Mouse (Mus musculus): Measurements from ENCODE around the gene Ptgis. TPM values are rescaled to one million over a fixed set of nuclear protein-coding genes. Genes with fewer than 3 reads are reported as not detected.

Gene Ptgis
- polyA plus RNA-seq, 1 experiment from 2014 or later, result 2.4 TPM

DNA sequence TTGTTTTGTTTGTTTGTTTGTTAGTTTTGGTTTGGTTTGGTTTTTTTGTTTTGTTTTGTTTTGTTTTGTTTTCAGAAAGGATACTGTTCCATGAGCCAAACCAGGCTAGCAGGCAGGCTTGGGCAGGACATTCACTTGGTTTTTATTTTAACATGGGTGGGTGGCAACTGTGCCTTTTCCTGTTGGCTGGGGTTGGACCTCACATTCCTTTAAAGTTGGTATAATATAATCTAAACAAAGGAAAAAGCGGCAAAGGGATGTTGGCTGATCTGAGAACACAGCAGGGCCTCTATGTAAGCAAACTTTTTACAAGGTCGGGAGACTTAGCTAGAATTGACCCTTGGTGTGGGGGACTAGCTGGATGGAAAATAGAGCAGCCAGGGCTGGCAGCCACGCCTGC, 17.4 kb upstream of the Ptgis start:
- no peak overlapping the region for H3K27ac ChIP-seq
- no peaks in the 10 kb centered on the region for H3K36me3 ChIP-seq
- H3K9me3 ChIP-seq (replicated peaks), result no peaks in the 10 kb centered on the region
- H3K27me3 ChIP-seq (replicated peaks), result no peaks in the 10 kb centered on the region
- no peak for ATAC-seq
- 56% methylated on average over 3 of the region's 3 CpGs for WGBS (ENCODE audit: insufficient replicate concordance)
- H3K4me1 ChIP-seq, result no peaks in the 10 kb centered on the region
- H3K9ac ChIP-seq, result no peak overlapping the region
- H3K4me2 ChIP-seq, result no peak overlapping the region
- H3K4me3 ChIP-seq, result no peak overlapping the region

DNA sequence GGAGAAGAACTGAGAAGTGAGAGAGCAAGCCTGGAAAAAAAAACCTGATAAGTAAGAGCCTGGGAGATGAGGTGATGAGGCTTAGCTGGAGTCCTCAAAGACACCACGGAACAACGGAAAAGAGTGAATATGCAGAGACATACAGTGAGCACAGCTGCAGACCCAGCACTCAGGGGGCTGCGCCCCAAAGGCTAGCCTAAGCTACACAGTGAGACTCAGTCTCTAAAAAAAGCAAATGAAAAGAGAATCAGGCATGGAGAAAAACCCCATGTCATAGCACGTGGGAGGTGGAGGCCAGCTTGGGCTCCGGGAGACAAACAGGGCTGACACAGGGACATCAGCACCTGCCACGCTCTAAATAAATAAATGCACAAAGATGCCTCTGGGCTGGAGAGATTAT, 14.4 kb upstream of the Ptgis start:
- no peak overlapping the region for H3K9ac ChIP-seq

DNA sequence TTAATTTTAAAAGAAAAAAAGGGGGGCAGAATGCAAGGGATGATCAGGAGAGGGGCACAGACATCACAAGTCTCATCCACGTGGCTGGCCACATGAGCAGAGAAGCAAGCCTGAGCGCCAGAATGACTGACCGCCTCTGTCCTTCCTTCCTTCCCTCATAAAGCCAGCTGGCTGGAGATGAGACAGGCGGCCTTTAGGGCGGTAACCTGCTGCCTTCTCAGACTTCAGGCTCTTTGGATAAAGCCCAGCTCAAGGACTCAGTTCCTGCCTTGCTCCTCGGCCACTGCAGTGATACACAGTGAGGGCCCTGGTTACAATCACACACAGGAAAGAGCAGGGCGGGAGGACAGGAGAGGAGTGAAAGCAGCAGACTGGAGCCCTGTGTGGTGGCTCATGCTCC, 13.8 kb upstream of the Ptgis start:
- 48% methylated on average over 7 of the region's 7 CpGs for WGBS (ENCODE audit: insufficient replicate concordance)
- Histone ChIP-seq H3K27me3 (replicated peaks) (no peaks in the 10 kb centered on the region; the same call in 1 of the 2 replicates), H3K36me3 (no peaks in the 10 kb centered on the region), H3K4me2 (no peak overlapping the region), H3K9me3 (replicated peaks) (no peaks in the 10 kb centered on the region), H3K4me1 (peaks cover 10% of the 10 kb centered on the region; the same call in 1 of the 2 replicates), H3K27ac (no peak overlapping the region), H3K4me3 (no peak overlapping the region), H3K9ac (no peak overlapping the region)
- no peak for ATAC-seq

More for the DNA sequence above, 14.4 kb upstream of the Ptgis start:
- Histone ChIP-seq H3K36me3 (no peaks in the 10 kb centered on the region), H3K27me3 (replicated peaks) (no peaks in the 10 kb centered on the region; the same call in 1 of the 2 replicates), H3K4me3 (no peak overlapping the region), H3K9me3 (replicated peaks) (no peaks in the 10 kb centered on the region), H3K4me2 (no peak overlapping the region), H3K4me1 (peaks cover 10% of the 10 kb centered on the region; the same call in 1 of the 2 replicates), H3K27ac (no peak overlapping the region)
- 70% methylated on average over 6 of the region's 6 CpGs for WGBS (ENCODE audit: insufficient replicate concordance)
- no peak for ATAC-seq

DNA sequence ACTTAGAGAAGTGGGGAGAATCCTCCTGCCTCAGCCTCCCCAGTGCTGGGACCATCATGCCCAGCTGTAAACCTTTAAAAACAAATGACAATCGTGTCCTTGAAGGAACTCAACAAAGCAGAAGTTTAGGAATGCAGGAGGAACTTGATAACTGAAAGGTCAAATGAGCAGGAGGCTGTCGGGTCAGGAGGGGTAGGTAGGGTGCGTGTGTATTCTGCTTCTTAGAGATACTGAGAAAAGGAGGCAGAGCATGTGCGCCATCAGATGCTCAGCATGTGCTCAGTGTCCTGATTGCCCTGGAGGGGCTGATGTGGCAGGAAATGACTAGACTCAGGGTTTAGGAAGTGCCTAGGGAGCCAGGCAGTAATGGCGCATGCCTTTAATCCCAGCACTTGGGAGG, 13.1 kb upstream of the Ptgis start:
- Histone ChIP-seq H3K27ac (no peak overlapping the region), H3K4me2 (no peak overlapping the region), H3K4me3 (no peak overlapping the region), H3K27me3 (replicated peaks) (no peaks in the 10 kb centered on the region; the same call in 1 of the 2 replicates), H3K9ac (no peak overlapping the region), H3K36me3 (no peaks in the 10 kb centered on the region), H3K4me1 (peaks cover 10% of the 10 kb centered on the region; the same call in 1 of the 2 replicates), H3K9me3 (replicated peaks) (no peaks in the 10 kb centered on the region)
- ATAC-seq, result no peak
- WGBS (ENCODE audit: insufficient replicate concordance), result 36% methylated on average over 5 of the region's 5 CpGs

DNA sequence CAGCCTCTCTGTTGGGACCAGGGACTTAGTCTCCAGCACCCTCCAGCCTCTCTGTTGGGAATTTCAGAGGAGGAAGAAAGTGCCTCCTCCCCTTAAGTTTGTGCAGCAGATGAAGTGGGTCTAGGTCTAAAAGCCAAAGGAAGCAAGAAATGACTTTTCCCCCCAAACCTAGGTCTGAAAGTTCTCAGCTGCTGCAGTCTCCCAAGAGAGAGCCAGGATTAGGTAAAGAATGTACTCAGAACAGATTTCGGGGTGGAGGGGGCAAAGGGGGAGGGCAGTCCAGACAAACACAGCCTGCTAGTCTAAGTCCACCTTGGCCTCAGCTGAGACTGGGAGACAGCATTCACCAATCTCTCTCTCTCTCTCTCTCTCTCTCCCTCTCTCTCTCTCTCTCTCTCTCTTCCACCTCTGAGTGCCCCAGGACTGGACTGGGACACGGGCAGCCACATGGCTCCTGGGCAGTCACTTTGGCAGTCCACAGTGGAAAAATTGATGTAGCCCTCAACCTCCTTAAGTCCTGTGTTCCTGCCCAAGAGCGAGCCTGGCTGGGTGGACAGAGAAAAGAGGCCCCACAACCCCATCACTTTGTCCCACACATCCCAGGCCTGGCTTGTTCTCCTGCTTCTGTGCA, 11.8 kb upstream of the Ptgis start:
- no peak overlapping the region for H3K4me2 ChIP-seq
- H3K4me1 ChIP-seq, result peaks cover 10% of the 10 kb centered on the region; the same call in 1 of the 2 replicates

DNA sequence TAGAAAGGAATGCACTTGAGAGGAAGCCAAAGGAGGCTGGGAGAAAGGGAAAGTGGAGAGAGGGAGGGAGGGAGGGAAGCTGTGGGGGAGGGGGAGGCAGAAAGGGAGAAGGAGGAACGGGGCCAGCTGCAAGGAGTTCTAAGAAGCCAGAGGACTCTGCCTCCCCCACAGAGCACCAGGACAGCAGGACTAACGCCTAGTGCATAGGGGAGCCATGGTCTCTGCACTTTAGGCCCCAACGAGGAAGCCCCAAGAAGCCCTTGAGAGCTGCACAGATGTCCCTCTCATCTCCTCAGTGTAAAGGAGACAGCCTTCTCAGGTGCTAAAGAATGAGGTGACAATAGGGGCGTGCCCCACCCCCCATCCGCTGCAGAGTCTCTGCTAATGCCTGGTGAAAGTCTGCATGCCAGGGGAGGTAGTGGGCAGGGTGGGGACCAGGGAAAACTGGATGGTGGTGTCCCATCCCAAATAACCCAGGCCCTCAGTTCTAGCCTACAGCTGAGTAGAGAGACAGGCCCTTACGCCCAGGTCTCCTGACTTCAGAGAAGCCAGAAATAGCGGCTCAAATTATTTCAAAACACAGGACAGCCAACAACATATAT, 10.4 kb upstream of the Ptgis start:
- no peak overlapping the region for H3K27ac ChIP-seq
- H3K36me3 ChIP-seq, result no peaks in the 10 kb centered on the region
- H3K9ac ChIP-seq, result no peak overlapping the region
- H3K4me3 ChIP-seq, result no peak overlapping the region
- no peak for ATAC-seq
- no peak overlapping the region for H3K4me2 ChIP-seq
- peaks cover 10% of the 10 kb centered on the region; the same call in 1 of the 2 replicates for H3K4me1 ChIP-seq
- no peaks in the 10 kb centered on the region for H3K9me3 ChIP-seq (replicated peaks)
- H3K27me3 ChIP-seq (replicated peaks), result no peaks in the 10 kb centered on the region; the same call in 1 of the 2 replicates
- WGBS (ENCODE audit: insufficient replicate concordance), result 34% methylated on average over 7 of the region's 7 CpGs

More for the DNA sequence above, 11.8 kb upstream of the Ptgis start:
- Histone ChIP-seq H3K9me3 (replicated peaks) (no peaks in the 10 kb centered on the region), H3K4me3 (no peak overlapping the region), H3K9ac (no peak overlapping the region), H3K27ac (no peak overlapping the region), H3K27me3 (replicated peaks) (no peaks in the 10 kb centered on the region; the same call in 1 of the 2 replicates), H3K36me3 (no peaks in the 10 kb centered on the region)
- no peak for ATAC-seq
- WGBS (ENCODE audit: insufficient replicate concordance), result 41% methylated on average over 3 of the region's 3 CpGs

DNA sequence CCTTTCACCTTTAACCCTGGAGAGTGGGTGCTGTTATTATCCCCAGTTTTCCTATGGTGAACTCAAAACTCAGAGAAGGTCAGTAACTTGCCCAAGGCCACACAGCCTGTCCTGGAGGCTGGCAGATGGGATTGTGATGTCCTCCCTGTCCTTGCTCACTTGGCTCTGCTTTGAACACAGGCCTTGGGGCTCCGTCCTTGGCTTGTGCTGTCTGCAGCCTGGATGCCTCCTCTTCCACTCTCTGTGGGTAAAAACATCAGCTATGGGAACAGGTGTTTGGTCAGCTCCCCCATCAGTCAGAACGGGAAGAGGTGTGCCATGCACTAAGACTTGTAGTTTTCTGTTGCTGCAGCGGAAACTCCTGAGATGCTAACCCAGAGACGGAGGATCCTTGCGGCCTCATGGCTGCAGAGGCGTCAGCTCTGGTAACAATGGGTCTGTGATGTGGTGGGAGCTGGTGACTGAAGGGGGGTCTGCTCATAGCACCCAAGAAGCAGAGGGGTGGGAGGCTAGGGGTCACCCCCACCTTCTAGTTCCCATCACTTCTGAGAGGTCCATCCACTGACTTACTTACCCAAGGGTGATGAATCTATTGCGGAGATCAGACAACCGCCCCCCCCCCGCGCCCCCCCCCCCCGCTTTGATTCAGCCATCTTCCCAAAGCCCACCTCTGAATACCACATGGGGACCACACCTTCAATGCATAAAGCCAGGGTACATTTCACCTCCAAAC, 9.8 kb upstream of the Ptgis start:
- H3K9ac ChIP-seq, result no peak overlapping the region
- no peak overlapping the region for H3K4me2 ChIP-seq
- peaks cover 10% of the 10 kb centered on the region; the same call in 1 of the 2 replicates for H3K4me1 ChIP-seq
- no peak overlapping the region for H3K4me3 ChIP-seq
- no peaks in the 10 kb centered on the region; the same call in 1 of the 2 replicates for H3K27me3 ChIP-seq (replicated peaks)
- WGBS (ENCODE audit: insufficient replicate concordance), result 54% methylated on average over 8 of the region's 11 CpGs
- no peak for ATAC-seq
- no peak overlapping the region for H3K27ac ChIP-seq
- no peaks in the 10 kb centered on the region for H3K36me3 ChIP-seq
- H3K9me3 ChIP-seq (replicated peaks), result no peaks in the 10 kb centered on the region

DNA sequence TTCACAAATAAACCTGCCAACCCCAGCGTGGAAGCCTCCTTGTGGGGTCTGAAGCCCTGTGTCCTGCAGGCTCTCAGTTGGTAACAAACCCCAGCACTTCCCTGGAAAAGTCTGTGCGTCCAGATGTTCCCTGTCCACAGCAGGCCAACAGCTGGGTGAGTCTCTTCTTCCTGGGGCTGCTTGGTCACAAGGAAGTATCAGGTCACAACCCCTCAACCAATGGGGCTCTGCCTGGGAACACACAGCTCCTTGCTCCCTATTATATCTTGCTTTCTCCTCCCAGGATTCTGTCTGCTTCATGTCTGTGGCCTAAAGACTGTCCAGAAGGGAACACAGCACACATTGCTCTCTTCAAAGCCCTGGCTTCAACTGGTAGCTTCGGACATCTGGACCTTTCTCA, 9.2 kb upstream of the Ptgis start:
- Histone ChIP-seq H3K36me3 (no peaks in the 10 kb centered on the region), H3K4me1 (peaks cover 10% of the 10 kb centered on the region; the same call in 1 of the 2 replicates), H3K4me3 (no peak overlapping the region), H3K4me2 (no peak overlapping the region), H3K9ac (no peak overlapping the region), H3K27ac (no peak overlapping the region), H3K27me3 (replicated peaks) (no peaks in the 10 kb centered on the region; the same call in 1 of the 2 replicates), H3K9me3 (replicated peaks) (peaks cover 5% of the 10 kb centered on the region)
- 44% methylated on average over 3 of the region's 3 CpGs for WGBS (ENCODE audit: insufficient replicate concordance)
- no peak for ATAC-seq

DNA sequence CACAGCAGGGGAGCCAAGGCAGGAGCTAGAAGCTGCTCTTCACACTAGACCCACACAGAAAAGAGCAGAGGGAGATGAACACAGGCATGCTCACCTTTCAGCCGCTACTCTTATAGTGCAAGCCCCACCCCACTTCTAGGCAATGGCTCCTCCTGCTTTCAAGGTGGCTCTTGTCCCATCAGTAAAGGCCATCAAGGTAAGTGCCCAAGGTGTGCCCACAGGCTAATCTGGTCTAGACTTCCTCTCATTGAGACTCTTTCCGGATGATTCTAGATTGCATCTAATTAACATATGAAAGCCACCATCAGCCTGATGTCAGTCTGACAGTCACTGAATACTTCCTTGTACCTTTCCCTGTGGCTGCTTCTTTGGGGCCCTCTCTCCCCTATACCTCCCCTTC, 7.4 kb upstream of the Ptgis start:
- H3K9me3 ChIP-seq (replicated peaks), result peaks cover 5% of the 10 kb centered on the region
- peaks cover 10% of the 10 kb centered on the region; the same call in 1 of the 2 replicates for H3K4me1 ChIP-seq
- WGBS (ENCODE audit: insufficient replicate concordance), result 37% methylated on average over 2 of the region's 2 CpGs
- no peak overlapping the region for H3K27ac ChIP-seq
- no peaks in the 10 kb centered on the region for H3K36me3 ChIP-seq
- H3K4me2 ChIP-seq, result no peak overlapping the region
- no peaks in the 10 kb centered on the region; the same call in 1 of the 2 replicates for H3K27me3 ChIP-seq (replicated peaks)
- ATAC-seq, result no peak
- H3K9ac ChIP-seq, result no peak overlapping the region
- H3K4me3 ChIP-seq, result no peak overlapping the region

DNA sequence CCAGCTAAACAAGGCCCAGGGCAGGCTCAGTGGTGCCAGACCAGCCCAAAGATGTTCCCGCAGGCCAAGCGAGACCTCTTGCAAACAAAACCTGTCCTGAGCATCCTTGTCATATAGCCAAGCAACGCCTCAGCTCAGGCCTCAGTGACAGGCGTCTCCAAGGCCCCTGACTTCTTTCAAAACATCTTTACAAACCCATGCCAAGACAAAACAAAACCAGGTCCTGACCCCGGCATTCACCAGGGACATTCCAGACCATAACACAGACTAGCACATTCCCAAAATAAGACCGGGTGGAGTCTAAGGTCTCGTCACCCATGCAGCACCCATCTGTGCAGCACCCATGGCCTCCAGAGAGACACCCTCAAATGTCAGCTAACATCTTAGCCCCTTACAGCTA, 6.3 kb upstream of the Ptgis start:
- Histone ChIP-seq H3K4me2 (no peak overlapping the region), H3K4me1 (peaks cover 10% of the 10 kb centered on the region; the same call in 1 of the 2 replicates), H3K9me3 (replicated peaks) (peaks cover 5% of the 10 kb centered on the region), H3K4me3 (no peak overlapping the region), H3K27me3 (replicated peaks) (peaks cover 3% of the 10 kb centered on the region), H3K27ac (no peak overlapping the region), H3K9ac (no peak overlapping the region), H3K36me3 (no peaks in the 10 kb centered on the region)
- 75% methylated on average over 7 of the region's 7 CpGs for WGBS (ENCODE audit: insufficient replicate concordance)
- no peak for ATAC-seq

DNA sequence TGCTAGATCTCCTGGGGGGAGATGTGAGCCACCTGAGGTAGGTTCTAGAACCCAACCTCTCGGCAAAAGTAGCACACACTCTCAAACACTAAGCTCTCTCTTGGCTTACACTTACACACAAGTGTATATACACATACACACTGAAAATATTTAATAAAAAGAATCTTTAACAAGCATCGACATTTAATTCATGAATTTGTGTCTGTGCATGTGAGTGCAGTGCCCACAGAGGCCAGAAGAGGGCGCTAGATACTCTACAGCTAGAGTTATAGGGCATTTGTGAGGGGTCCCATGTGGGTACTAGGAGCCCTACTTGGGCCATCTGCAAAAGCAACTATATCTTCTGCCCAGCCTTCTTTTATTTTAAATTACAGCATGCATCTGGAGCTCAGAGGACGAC, 4.5 kb upstream of the Ptgis start:
- no peak overlapping the region for H3K27ac ChIP-seq
- H3K36me3 ChIP-seq, result no peaks in the 10 kb centered on the region
- H3K9ac ChIP-seq, result no peak overlapping the region
- H3K27me3 ChIP-seq (replicated peaks), result peaks cover 21% of the 10 kb centered on the region
- no peak overlapping the region for H3K4me2 ChIP-seq
- no peak overlapping the region for H3K4me3 ChIP-seq
- 55% methylated on average over 4 of the region's 4 CpGs for WGBS (ENCODE audit: insufficient replicate concordance)
- ATAC-seq, result no peak
- peaks cover 6% of the 10 kb centered on the region; the same call in 1 of the 2 replicates for H3K4me1 ChIP-seq
- H3K9me3 ChIP-seq (replicated peaks), result peaks cover 5% of the 10 kb centered on the region

All from liver, embryonic 12.5 days (tissue).